Mouse (Mus musculus): ENCODE measurements around the gene Ksr2. TPM values are rescaled to one million over a fixed set of nuclear protein-coding genes. Genes with fewer than 3 reads are reported as not detected.

Ksr2 gene
- polyA plus RNA-seq, 1 experiment from 2014 or later, result 0.46 TPM

- Histone ChIP-seq H3K27ac (no peak overlapping the region), H3K4me2 (replicated peaks) (no peak overlapping the region), H3K36me3 (no peaks in the 10 kb centered on the region), H3K9ac (no peak overlapping the region), H3K4me3 (replicated peaks) (no peak overlapping the region), H3K27me3 (replicated peaks) (no peaks in the 10 kb centered on the region), H3K9me3 (no peaks in the 10 kb centered on the region), H3K4me1 (replicated peaks) (no peaks in the 10 kb centered on the region)
- ATAC-seq, result no peak
- WGBS, result 4% methylated on average over 8 of the region's 8 CpGs
Measured at GRCm38 (mm10) chr5:117516597-117516996, 102.8 kb downstream of the Ksr2 start.

- WGBS, result 32% methylated on average over 4 of the region's 4 CpGs
- no peak overlapping the region for H3K9ac ChIP-seq
- no peaks in the 10 kb centered on the region for H3K36me3 ChIP-seq
- no peak overlapping the region for H3K27ac ChIP-seq
- H3K4me2 ChIP-seq (replicated peaks), result no peak overlapping the region
- H3K4me3 ChIP-seq (replicated peaks), result no peak overlapping the region
- ATAC-seq, result no peak
- no peaks in the 10 kb centered on the region for H3K9me3 ChIP-seq
- no peaks in the 10 kb centered on the region for H3K4me1 ChIP-seq (replicated peaks)
- no peaks in the 10 kb centered on the region for H3K27me3 ChIP-seq (replicated peaks)
Measured at GRCm38 (mm10) chr5:117519858-117520495, 106.2 kb downstream of the Ksr2 start.

GRCm38 (mm10) chr5:117521156-117521555 is 107.4 kb downstream of the Ksr2 start:
- Histone ChIP-seq H3K4me2 (replicated peaks) (no peak overlapping the region), H3K9me3 (no peaks in the 10 kb centered on the region), H3K4me1 (replicated peaks) (no peaks in the 10 kb centered on the region), H3K27me3 (replicated peaks) (no peaks in the 10 kb centered on the region), H3K4me3 (replicated peaks) (no peak overlapping the region), H3K36me3 (no peaks in the 10 kb centered on the region), H3K9ac (no peak overlapping the region), H3K27ac (no peak overlapping the region)
- ATAC-seq, result no peak
- WGBS, result 78% methylated on average over 4 of the region's 4 CpGs

GRCm38 (mm10) chr5:117521701-117522100 is 107.9 kb downstream of the Ksr2 start:
- no peaks in the 10 kb centered on the region for H3K9me3 ChIP-seq
- no peak overlapping the region for H3K27ac ChIP-seq
- no peak overlapping the region for H3K9ac ChIP-seq
- no peaks in the 10 kb centered on the region for H3K27me3 ChIP-seq (replicated peaks)
- no peaks in the 10 kb centered on the region for H3K36me3 ChIP-seq
- H3K4me3 ChIP-seq (replicated peaks), result no peak overlapping the region
- H3K4me2 ChIP-seq (replicated peaks), result no peak overlapping the region
- no peaks in the 10 kb centered on the region for H3K4me1 ChIP-seq (replicated peaks)
- ATAC-seq, result no peak
- WGBS, result 91% methylated on average over 4 of the region's 4 CpGs

GRCm38 (mm10) chr5:117522471-117522870 is 108.7 kb downstream of the Ksr2 start:
- no peaks in the 10 kb centered on the region for H3K4me1 ChIP-seq (replicated peaks)
- no peaks in the 10 kb centered on the region for H3K27me3 ChIP-seq (replicated peaks)
- no peak overlapping the region for H3K27ac ChIP-seq
- no peak overlapping the region for H3K4me2 ChIP-seq (replicated peaks)
- no peaks in the 10 kb centered on the region for H3K36me3 ChIP-seq
- no peak for ATAC-seq
- H3K9ac ChIP-seq, result no peak overlapping the region
- no peak overlapping the region for H3K4me3 ChIP-seq (replicated peaks)
- WGBS, result 67% methylated on average over 4 of the region's 4 CpGs
- H3K9me3 ChIP-seq, result no peaks in the 10 kb centered on the region

- no peaks in the 10 kb centered on the region for H3K4me1 ChIP-seq (replicated peaks)
- ATAC-seq, result no peak
- H3K9ac ChIP-seq, result no peak overlapping the region
- no peaks in the 10 kb centered on the region for H3K36me3 ChIP-seq
- H3K4me3 ChIP-seq (replicated peaks), result no peak overlapping the region
- no peaks in the 10 kb centered on the region for H3K9me3 ChIP-seq
- H3K4me2 ChIP-seq (replicated peaks), result no peak overlapping the region
- 77% methylated on average over 10 of the region's 10 CpGs for WGBS
- H3K27me3 ChIP-seq (replicated peaks), result no peaks in the 10 kb centered on the region
- no peak overlapping the region for H3K27ac ChIP-seq
Measured at GRCm38 (mm10) chr5:117523010-117523409, 109.2 kb downstream of the Ksr2 start.

- WGBS, result 62% methylated on average over 6 of the region's 6 CpGs
- peaks cover 12% of the 10 kb centered on the region for H3K27me3 ChIP-seq (replicated peaks)
- no peaks in the 10 kb centered on the region for H3K36me3 ChIP-seq
- no peak overlapping the region for H3K4me3 ChIP-seq (replicated peaks)
- ATAC-seq, result no peak
- H3K9ac ChIP-seq, result no peak overlapping the region
- 0 out of 2 replicates have a peak, but pooled peaks cover 5% of the 10 kb centered on the region for H3K4me1 ChIP-seq (replicated peaks)
- H3K27ac ChIP-seq, result no peak overlapping the region
- H3K9me3 ChIP-seq, result no peaks in the 10 kb centered on the region
- no peak overlapping the region for H3K4me2 ChIP-seq (replicated peaks)
Measured at GRCm38 (mm10) chr5:117530991-117531390, 117.2 kb downstream of the Ksr2 start.

- H3K27ac ChIP-seq, result no peak overlapping the region
- no peaks in the 10 kb centered on the region for H3K4me1 ChIP-seq (replicated peaks)
- H3K36me3 ChIP-seq, result no peaks in the 10 kb centered on the region
- H3K9ac ChIP-seq, result no peak overlapping the region
- H3K9me3 ChIP-seq, result no peaks in the 10 kb centered on the region
- no peak overlapping the region for H3K4me3 ChIP-seq (replicated peaks)
- no peak for ATAC-seq
- no peak overlapping the region for H3K4me2 ChIP-seq (replicated peaks)
- WGBS, result 48% methylated on average over 3 of the region's 3 CpGs
- peaks cover 4% of the 10 kb centered on the region for H3K27me3 ChIP-seq (replicated peaks)
Measured at GRCm38 (mm10) chr5:117539221-117539620, 125.4 kb downstream of the Ksr2 start.

GRCm38 (mm10) chr5:117541654-117542053 is 127.9 kb downstream of the Ksr2 start:
- Histone ChIP-seq H3K4me1 (replicated peaks) (no peaks in the 10 kb centered on the region), H3K9ac (no peak overlapping the region), H3K36me3 (no peaks in the 10 kb centered on the region), H3K4me2 (replicated peaks) (no peak overlapping the region), H3K9me3 (no peaks in the 10 kb centered on the region), H3K4me3 (replicated peaks) (no peak overlapping the region), H3K27ac (no peak overlapping the region), H3K27me3 (replicated peaks) (no peaks in the 10 kb centered on the region)
- WGBS, result 30% methylated on average over 8 of the region's 8 CpGs
- ATAC-seq, result no peak

- Histone ChIP-seq H3K4me3 (replicated peaks) (no peak overlapping the region), H3K4me2 (replicated peaks) (no peak overlapping the region), H3K36me3 (no peaks in the 10 kb centered on the region), H3K4me1 (replicated peaks) (no peaks in the 10 kb centered on the region), H3K9me3 (no peaks in the 10 kb centered on the region), H3K9ac (no peak overlapping the region), H3K27ac (no peak overlapping the region), H3K27me3 (replicated peaks) (no peaks in the 10 kb centered on the region)
- WGBS, result 66% methylated on average over 25 of the region's 25 CpGs
- ATAC-seq, result no peak
Measured at GRCm38 (mm10) chr5:117546694-117547268, 133.0 kb downstream of the Ksr2 start.

- Histone ChIP-seq H3K27ac (no peak overlapping the region), H3K4me2 (replicated peaks) (no peak overlapping the region), H3K4me1 (replicated peaks) (no peaks in the 10 kb centered on the region), H3K27me3 (replicated peaks) (no peaks in the 10 kb centered on the region), H3K4me3 (replicated peaks) (no peak overlapping the region), H3K9ac (no peak overlapping the region), H3K9me3 (no peaks in the 10 kb centered on the region), H3K36me3 (no peaks in the 10 kb centered on the region)
- 45% methylated on average over 9 of the region's 9 CpGs for WGBS
- ATAC-seq, result no peak
Measured at GRCm38 (mm10) chr5:117550992-117551391, 137.2 kb downstream of the Ksr2 start.

GRCm38 (mm10) chr5:117552096-117552495 is 138.3 kb downstream of the Ksr2 start:
- Histone ChIP-seq H3K4me1 (replicated peaks) (no peaks in the 10 kb centered on the region), H3K4me2 (replicated peaks) (no peak overlapping the region), H3K9ac (no peak overlapping the region), H3K9me3 (no peaks in the 10 kb centered on the region), H3K27ac (no peak overlapping the region), H3K27me3 (replicated peaks) (no peaks in the 10 kb centered on the region), H3K4me3 (replicated peaks) (no peak overlapping the region), H3K36me3 (no peaks in the 10 kb centered on the region)
- no peak for ATAC-seq
- 93% methylated on average over 8 of the region's 8 CpGs for WGBS

- H3K4me1 ChIP-seq (replicated peaks), result no peaks in the 10 kb centered on the region
- WGBS, result 73% methylated on average over 4 of the region's 4 CpGs
- no peak overlapping the region for H3K4me3 ChIP-seq (replicated peaks)
- H3K27me3 ChIP-seq (replicated peaks), result no peaks in the 10 kb centered on the region
- no peak for ATAC-seq
- no peak overlapping the region for H3K9ac ChIP-seq
- H3K36me3 ChIP-seq, result no peaks in the 10 kb centered on the region
- H3K9me3 ChIP-seq, result no peaks in the 10 kb centered on the region
- H3K27ac ChIP-seq, result no peak overlapping the region
- no peak overlapping the region for H3K4me2 ChIP-seq (replicated peaks)
Measured at GRCm38 (mm10) chr5:117554505-117554904, 140.7 kb downstream of the Ksr2 start.

Measured in intestine, embryonic 15.5 days (tissue).